Mouse (Mus musculus) mature B cell (primary cell): ENCODE results near the gene Fam122a.

ENCODE experiments used
- in situ Hi-C: fragments of 300-500 bp; cut with MboI; formaldehyde crosslinking; loops from 2 replicates; pipeline ENCODE4 v1.14.3; 2019

Fam122a gene

GRCm38 (mm10) chr19:24476929-24477882 is at the start of gene Fam122a:
Fam122a (minus strand) TSS chr19:24477356.
- in situ Hi-C loops: no loop called here

- in situ Hi-C loops: no loop called here
Observed at GRCm38 (mm10) chr19:24523476-24524313, 46.5 kb upstream of the Fam122a start.

GRCm38 (mm10) chr19:24521997-24522396 is 44.8 kb upstream of the Fam122a start:
- in situ Hi-C loops: no loop called here

- in situ Hi-C loops: no loop called here
Observed at GRCm38 (mm10) chr19:24521146-24521545, 44.0 kb upstream of the Fam122a start.

- in situ Hi-C loops: no loop called here
Observed at GRCm38 (mm10) chr19:24519732-24520409, 42.7 kb upstream of the Fam122a start.

- in situ Hi-C loops: no loop called here
Observed at GRCm38 (mm10) chr19:24518384-24518783, 41.2 kb upstream of the Fam122a start.

GRCm38 (mm10) chr19:24517057-24517456 is 39.9 kb upstream of the Fam122a start:
- in situ Hi-C loops: no loop called here

- in situ Hi-C loops: no loop called here
Observed at GRCm38 (mm10) chr19:24515941-24516340, 38.8 kb upstream of the Fam122a start.

- in situ Hi-C loops: no loop called here
Observed at GRCm38 (mm10) chr19:24514661-24515642, 37.8 kb upstream of the Fam122a start.

- in situ Hi-C loops: no loop called here
Observed at GRCm38 (mm10) chr19:24513105-24513843, 36.1 kb upstream of the Fam122a start.

- in situ Hi-C loops: no loop called here
Observed at GRCm38 (mm10) chr19:24511939-24512338, 34.8 kb upstream of the Fam122a start.

GRCm38 (mm10) chr19:24509391-24509790 is 32.2 kb upstream of the Fam122a start:
- in situ Hi-C loops: no loop called here

GRCm38 (mm10) chr19:24508087-24508767 is 31.1 kb upstream of the Fam122a start:
- in situ Hi-C loops: no loop called here

GRCm38 (mm10) chr19:24502736-24503421 is 25.7 kb upstream of the Fam122a start:
- in situ Hi-C loops: no loop called here

- in situ Hi-C loops: no loop called here
Observed at GRCm38 (mm10) chr19:24501525-24501924, 24.4 kb upstream of the Fam122a start.

- in situ Hi-C loops: no loop called here
Observed at GRCm38 (mm10) chr19:24500431-24500830, 23.3 kb upstream of the Fam122a start.

- in situ Hi-C loops: no loop called here
Observed at GRCm38 (mm10) chr19:24499291-24499690, 22.1 kb upstream of the Fam122a start.

GRCm38 (mm10) chr19:24493887-24494286 is 16.7 kb upstream of the Fam122a start:
- in situ Hi-C loops: no loop called here

GRCm38 (mm10) chr19:24491824-24492223 is 14.7 kb upstream of the Fam122a start:
- in situ Hi-C loops: no loop called here
